Mouse (Mus musculus) heart, embryonic 13.5 days (tissue): Measurements from ENCODE around the gene Dhrs13. TPM values are rescaled to one million over a fixed set of nuclear protein-coding genes. Genes with fewer than 3 reads are reported as not detected.
A peak's percentile ranks its signal among the peaks of the same experiment; 100 is the strongest.

Experiments
- ATAC-seq: fragments of 200-750 bp; cut with Nextera tagmentation; 2 replicates; pipeline ENCODE4 v1.8.0; 2017; ENCODE audit warnings: moderate TSS enrichment; ENCODE audit not compliant: insufficient number of reproducible peaks, low FRiP score, low TSS enrichment; ENCODE audit errors: extremely low read depth
- H3K27ac ChIP-seq: fragments of 300-500 bp; sonication (generic); replicated peaks from 2 replicates; pipeline ENCODE4 v1.5.1; 2015; ENCODE audit warnings: moderate library complexity, mild to moderate bottlenecking, inconsistent platforms
- H3K27me3 ChIP-seq: fragments of 300-500 bp; sonication (generic); replicated peaks from 2 replicates; pipeline ENCODE4 v1.6.1; 2015; ENCODE audit warnings: mild to moderate bottlenecking, inconsistent platforms
- H3K36me3 ChIP-seq: fragments of 300-500 bp; sonication (generic); 2 replicates; pipeline ENCODE4 v1.6.1; 2015; ENCODE audit warnings: mild to moderate bottlenecking, inconsistent platforms
- H3K4me1 ChIP-seq: fragments of 300-500 bp; sonication (generic); 2 replicates; pipeline ENCODE4 v1.6.1; 2015; ENCODE audit warnings: inconsistent platforms
- H3K4me2 ChIP-seq: fragments of 300-500 bp; sonication (generic); 2 replicates; pipeline ENCODE4 v1.6.1; 2015; ENCODE audit warnings: inconsistent platforms, mild to moderate bottlenecking, moderate library complexity
- H3K4me3 ChIP-seq: fragments of 300-500 bp; sonication (generic); 2 replicates; pipeline ENCODE4 v1.5.1; 2015; ENCODE audit warnings: moderate library complexity, mild to moderate bottlenecking, inconsistent platforms
- H3K9ac ChIP-seq: fragments of 300-500 bp; sonication (generic); 2 replicates; pipeline ENCODE4 v1.6.1; 2015; ENCODE audit warnings: inconsistent platforms, mild to moderate bottlenecking, moderate library complexity
- H3K9me3 ChIP-seq: fragments of 300-500 bp; sonication (generic); 2 replicates; pipeline ENCODE4 v1.6.1; 2016; ENCODE audit warnings: inconsistent platforms
- WGBS: fragments of 180-500 bp; shearing (Covaris S2); methylation state at CpG from one replicate; pipeline ENCODE4 v1.1.7; 2015; ENCODE audit warnings: mixed read lengths; 5-methylcytosine and 5-hydroxymethylcytosine counted together
- polyA plus RNA-seq: library from polyadenylated mRNA; unstranded; fragments of >200 nt; fragmentation: Nextera tagmentation; extraction: Ambion mirVana; gene quantifications from 2 replicates; pipeline ENCODE4 v1.2.1, GENCODE M21; 2015

Dhrs13 gene
- 13.2 and 14.1 TPM in 2 replicates for polyA plus RNA-seq

GRCm38 (mm10) chr11:78031947-78032808 is at the start of gene Dhrs13:
Gene Dhrs13, plus strand, starts transcription at chr11:78032280.
- Histone ChIP-seq H3K4me2 (peak within 1 kb of the TSS; percentile 92), H3K9ac (peak within 1 kb of the TSS; percentile 90), H3K4me1 (peaks cover 30% of the 10 kb centered on the region), H3K9me3 (no peaks in the 10 kb centered on the region), H3K4me3 (peak within 1 kb of the TSS; percentile 81), H3K36me3 (peaks cover 40% of the 10 kb centered on the region), H3K27ac (peak within 1 kb of the TSS; percentile 88), H3K27me3 (no peaks in the 10 kb centered on the region)
- WGBS = under 1% methylated on average over 95 of the region's 96 CpGs
- peak; percentile 86 for ATAC-seq

DNA sequence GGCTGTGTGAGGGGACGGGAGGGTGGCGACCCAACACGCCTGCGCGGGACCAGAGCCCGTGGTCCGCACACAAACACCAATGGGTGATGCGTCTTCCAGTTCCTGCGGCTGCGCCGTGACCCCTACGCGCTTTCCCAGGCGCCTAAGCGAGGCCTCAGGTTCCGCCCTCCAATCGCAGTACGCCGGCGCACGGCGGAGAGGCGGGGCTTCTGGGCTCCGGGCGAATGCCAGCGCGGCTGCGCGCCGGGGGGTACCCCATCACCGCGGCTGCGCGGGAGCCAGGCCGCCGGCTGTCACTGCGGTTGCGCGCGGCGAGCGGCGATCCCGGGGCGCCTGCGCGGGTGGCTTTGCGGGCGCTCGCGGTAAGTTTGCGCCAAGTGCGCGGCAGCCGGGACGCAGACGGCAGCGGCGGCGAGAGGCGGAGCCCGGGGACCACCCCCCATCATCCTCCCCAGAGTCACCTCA is 49.6 kb upstream of the Dhrs13 start, which contains the start of gene Phf12:
TSS of gene Phf12 (plus strand) at position 314 of the 465 bp plus-strand sequence.
- peaks cover 17% of the 10 kb centered on the region for H3K27me3 ChIP-seq
- H3K27ac ChIP-seq = peak within 1 kb of the TSS; percentile 96
- H3K36me3 ChIP-seq = peaks cover 18% of the 10 kb centered on the region
- peak; percentile 85 for ATAC-seq
- H3K9me3 ChIP-seq = no peaks in the 10 kb centered on the region
- peak within 1 kb of the TSS; percentile 99 for H3K9ac ChIP-seq
- H3K4me2 ChIP-seq = peak within 1 kb of the TSS; percentile 87
- peak within 1 kb of the TSS; percentile 86 for H3K4me3 ChIP-seq
- peaks cover 20% of the 10 kb centered on the region for H3K4me1 ChIP-seq
- WGBS = under 1% methylated on average over 62 of the region's 62 CpGs

DNA sequence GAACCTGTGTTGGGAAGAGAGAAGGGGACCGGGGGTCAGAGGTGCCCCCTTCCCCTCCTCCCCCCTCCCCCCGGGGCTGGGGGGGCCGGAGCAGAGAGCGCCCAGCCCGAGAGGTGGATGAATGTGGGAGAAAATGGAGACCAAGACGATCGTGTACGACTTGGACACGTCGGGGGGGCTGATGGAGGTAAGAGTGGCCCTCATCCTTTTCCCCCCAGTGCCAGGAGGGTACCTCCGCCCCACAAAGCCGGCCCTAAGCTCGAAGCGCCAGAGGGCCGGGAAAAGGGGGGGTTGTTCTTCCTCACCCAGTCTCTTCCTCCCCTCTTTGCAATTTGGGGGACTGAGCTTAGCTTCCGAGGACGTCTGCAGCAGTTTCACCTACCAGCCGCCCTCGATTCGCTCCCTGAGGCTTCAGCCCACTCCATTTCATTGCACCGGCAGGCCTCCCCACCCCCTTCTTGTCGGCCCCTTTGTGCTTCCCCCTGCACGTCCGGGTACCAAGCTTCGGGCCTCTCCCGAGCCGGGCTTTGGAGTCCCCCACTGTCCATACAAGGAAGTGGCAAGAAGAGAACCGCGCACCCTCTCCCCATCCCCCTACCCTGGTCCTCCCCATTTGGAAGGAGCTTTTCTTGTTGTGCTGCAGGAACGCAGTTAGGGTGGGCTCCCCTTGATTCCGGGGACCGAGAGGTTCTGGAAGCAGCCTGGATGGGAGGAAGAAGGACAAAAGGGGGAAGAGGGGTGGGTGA is 48.7 kb upstream of the Dhrs13 start:
- Histone ChIP-seq H3K4me3 (peak overlapping the region; percentile 86), H3K9ac (peak overlapping the region; percentile 99), H3K36me3 (peaks cover 26% of the 10 kb centered on the region), H3K4me2 (peak overlapping the region; percentile 87), H3K4me1 (peaks cover 20% of the 10 kb centered on the region), H3K27ac (peak overlapping the region; percentile 95), H3K9me3 (no peaks in the 10 kb centered on the region), H3K27me3 (peaks cover 8% of the 10 kb centered on the region)
- no peak for ATAC-seq
- WGBS = 1% methylated on average over 32 of the region's 32 CpGs

GRCm38 (mm10) chr11:77983937-77984835 is 47.9 kb upstream of the Dhrs13 start:
- peak overlapping the region; percentile 95 for H3K27ac ChIP-seq
- H3K9ac ChIP-seq = peak overlapping the region; percentile 99
- peaks cover 2% of the 10 kb centered on the region; the same call in 1 of the 2 replicates for H3K27me3 ChIP-seq
- H3K9me3 ChIP-seq = no peaks in the 10 kb centered on the region
- no peak for ATAC-seq
- peaks cover 20% of the 10 kb centered on the region for H3K4me1 ChIP-seq
- peak overlapping the region; percentile 87 for H3K4me2 ChIP-seq
- WGBS = 1% methylated on average over 53 of the region's 63 CpGs
- H3K36me3 ChIP-seq = peaks cover 35% of the 10 kb centered on the region
- peak overlapping the region; percentile 86 for H3K4me3 ChIP-seq

DNA sequence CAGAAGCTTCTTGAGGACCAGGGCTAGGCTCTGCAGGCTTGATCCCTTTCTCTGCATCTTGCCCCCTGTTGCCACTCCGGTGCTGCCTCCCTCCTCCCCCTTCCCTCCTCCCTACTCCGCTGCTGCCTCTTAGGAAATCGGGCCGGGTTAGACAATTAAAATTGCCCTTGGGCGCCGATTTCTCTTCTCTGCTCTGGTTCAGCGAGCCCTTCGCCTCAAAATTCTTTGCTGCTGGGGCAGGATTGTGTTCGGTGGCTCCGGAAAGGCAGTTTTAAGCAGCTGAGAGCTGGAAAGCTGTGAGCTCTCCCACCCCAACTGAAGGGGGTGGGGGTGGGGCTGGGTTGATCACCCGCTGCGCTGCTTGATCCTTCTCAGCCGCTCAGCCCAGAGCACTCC is 47.2 kb upstream of the Dhrs13 start:
- H3K36me3 ChIP-seq = peaks cover 39% of the 10 kb centered on the region
- peak overlapping the region; percentile 87 for H3K4me2 ChIP-seq
- H3K9me3 ChIP-seq = no peaks in the 10 kb centered on the region
- peak overlapping the region; percentile 99 for H3K9ac ChIP-seq
- peak overlapping the region; percentile 95 for H3K27ac ChIP-seq
- H3K4me1 ChIP-seq = peaks cover 20% of the 10 kb centered on the region
- no peaks in the 10 kb centered on the region for H3K27me3 ChIP-seq
- WGBS = 1% methylated on average over 13 of the region's 13 CpGs
- peak overlapping the region; percentile 86 for H3K4me3 ChIP-seq
- no peak for ATAC-seq

DNA sequence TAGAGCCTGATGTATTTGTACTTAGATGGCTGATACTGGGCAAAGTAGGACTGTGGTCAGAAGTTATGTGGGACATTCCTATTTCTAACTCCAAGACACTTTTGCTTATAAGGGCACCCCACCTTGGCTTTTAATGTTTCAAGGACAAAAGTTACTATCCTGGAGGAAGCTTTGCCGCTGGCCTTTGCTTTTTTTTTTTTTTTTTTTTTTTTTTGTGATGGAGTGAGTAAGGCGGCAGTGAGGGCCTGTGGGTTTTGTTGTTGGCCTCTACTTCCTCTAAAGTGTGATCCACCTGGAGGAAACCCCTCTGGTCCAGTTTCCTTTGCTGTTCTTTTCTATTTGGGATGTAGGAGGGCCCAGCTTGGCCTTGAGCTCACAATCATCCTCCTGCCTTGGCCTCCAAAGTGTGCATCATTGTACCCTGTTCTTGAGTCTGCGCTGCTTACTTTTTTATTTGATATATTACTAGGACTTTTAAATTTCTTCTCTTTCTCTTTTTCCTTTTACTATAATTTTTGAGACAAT is 46.5 kb upstream of the Dhrs13 start:
- Histone ChIP-seq H3K27ac (peak overlapping the region; percentile 95), H3K4me2 (peak overlapping the region; percentile 87), H3K9me3 (no peaks in the 10 kb centered on the region), H3K9ac (peak overlapping the region; percentile 99), H3K4me3 (peak overlapping the region; percentile 86), H3K4me1 (peaks cover 20% of the 10 kb centered on the region), H3K36me3 (peaks cover 46% of the 10 kb centered on the region), H3K27me3 (no peaks in the 10 kb centered on the region)
- no peak for ATAC-seq
- WGBS = 76% methylated on average over 3 of the region's 3 CpGs

GRCm38 (mm10) chr11:77989071-77989690 is 42.9 kb upstream of the Dhrs13 start:
- Histone ChIP-seq H3K27ac (no peak overlapping the region), H3K4me1 (peaks cover 16% of the 10 kb centered on the region), H3K27me3 (no peaks in the 10 kb centered on the region), H3K4me3 (no peak overlapping the region), H3K9me3 (no peaks in the 10 kb centered on the region), H3K9ac (no peak overlapping the region), H3K4me2 (no peak overlapping the region), H3K36me3 (peaks cover 74% of the 10 kb centered on the region)
- ATAC-seq = no peak
- WGBS = 86% methylated on average over 13 of the region's 13 CpGs

DNA sequence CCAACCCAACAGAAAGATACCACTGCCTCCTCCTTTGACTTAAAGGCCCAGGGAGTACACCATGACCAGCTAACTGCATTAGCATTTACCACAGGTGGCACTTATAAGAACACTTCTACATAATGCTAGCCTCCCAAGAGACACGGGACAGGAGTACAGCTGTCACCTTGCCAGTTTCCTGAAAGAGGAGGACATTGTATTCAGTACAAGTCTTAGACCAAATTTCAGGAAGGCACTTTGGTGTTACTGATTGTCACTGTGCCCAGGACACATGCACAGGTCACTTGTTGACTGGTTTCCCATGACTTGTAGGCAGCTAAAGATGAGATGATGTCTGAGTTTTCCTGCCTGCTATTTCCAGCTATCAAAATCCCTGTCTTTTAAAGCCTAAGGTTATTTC is 36.5 kb upstream of the Dhrs13 start:
- ATAC-seq = no peak
- H3K4me3 ChIP-seq = no peak overlapping the region
- no peak overlapping the region for H3K27ac ChIP-seq
- WGBS = 60% methylated on average over 1 of the region's 1 CpGs
- H3K27me3 ChIP-seq = no peaks in the 10 kb centered on the region
- no peak overlapping the region for H3K9ac ChIP-seq
- peaks cover 4% of the 10 kb centered on the region; the same call in 1 of the 2 replicates for H3K4me1 ChIP-seq
- no peak overlapping the region for H3K4me2 ChIP-seq
- peaks cover 56% of the 10 kb centered on the region for H3K36me3 ChIP-seq
- no peaks in the 10 kb centered on the region for H3K9me3 ChIP-seq

GRCm38 (mm10) chr11:78006446-78006845 is 25.6 kb upstream of the Dhrs13 start:
- no peak for ATAC-seq
- peak overlapping the region; percentile 30 for H3K4me2 ChIP-seq

GRCm38 (mm10) chr11:78019676-78020075 is 12.4 kb upstream of the Dhrs13 start:
- H3K4me2 ChIP-seq = no peak overlapping the region
- ATAC-seq = 0 out of 2 replicates have a peak, but pooled peaks have one; percentile 49

More at GRCm38 (mm10) chr11:78006446-78006845, 25.6 kb upstream of the Dhrs13 start:
- Histone ChIP-seq H3K27me3 (no peaks in the 10 kb centered on the region), H3K4me3 (no peak overlapping the region), H3K9ac (0 out of 2 replicates have a peak overlapping the region, but pooled peaks have one; percentile 26), H3K36me3 (peaks cover 62% of the 10 kb centered on the region), H3K9me3 (no peaks in the 10 kb centered on the region), H3K4me1 (peaks cover 24% of the 10 kb centered on the region), H3K27ac (peak overlapping the region; percentile 89)
- 68% methylated on average over 5 of the region's 5 CpGs for WGBS

More at GRCm38 (mm10) chr11:78019676-78020075, 12.4 kb upstream of the Dhrs13 start:
- Histone ChIP-seq H3K4me3 (no peak overlapping the region), H3K4me1 (0 out of 2 replicates have a peak, but pooled peaks cover 2% of the 10 kb centered on the region), H3K27ac (no peak overlapping the region), H3K9me3 (no peaks in the 10 kb centered on the region), H3K36me3 (peaks cover 93% of the 10 kb centered on the region), H3K9ac (no peak overlapping the region), H3K27me3 (no peaks in the 10 kb centered on the region)
- WGBS = 15% methylated on average over 4 of the region's 4 CpGs
